Mouse (Mus musculus) adrenal gland, postnatal 25 days (tissue): ENCODE results near the gene Gnpat. TPM values are rescaled to one million over a fixed set of nuclear protein-coding genes. Genes with fewer than 3 reads are reported as not detected.

Experiments
- DNase-seq: peaks from one replicate; pipeline ENCODE4 v3.0.0; 2021; ENCODE audit warnings: mixed read lengths
- total RNA-seq: library from RNA; stranded (reverse); gene quantifications from 2 replicates; pipeline ENCODE4 v1.2.3, GENCODE M21; 2021

Gnpat gene
- total RNA-seq, 1 experiment from 2014 or later, result 109 TPM

DNA sequence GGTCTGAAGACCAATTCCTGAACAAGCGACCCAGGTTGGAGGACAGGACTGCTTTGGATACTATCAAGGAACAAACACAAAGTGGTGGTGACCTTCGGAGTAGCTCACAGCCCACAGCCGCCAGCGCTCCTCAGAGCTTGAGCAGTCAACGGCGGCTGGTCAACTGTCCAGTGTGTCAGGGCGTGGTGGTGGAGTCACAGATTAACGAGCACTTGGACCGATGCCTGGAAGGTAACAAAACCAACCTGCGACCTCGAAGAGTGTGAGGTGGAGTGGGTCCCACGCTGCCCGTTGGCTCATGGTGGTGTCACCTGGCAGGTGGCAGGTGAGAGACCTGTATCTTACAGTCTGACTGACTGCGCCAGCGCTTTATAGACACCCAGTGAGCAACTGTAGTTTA lies 40.4 kb downstream of the Gnpat start:
- DNase-seq, result no peak

DNA sequence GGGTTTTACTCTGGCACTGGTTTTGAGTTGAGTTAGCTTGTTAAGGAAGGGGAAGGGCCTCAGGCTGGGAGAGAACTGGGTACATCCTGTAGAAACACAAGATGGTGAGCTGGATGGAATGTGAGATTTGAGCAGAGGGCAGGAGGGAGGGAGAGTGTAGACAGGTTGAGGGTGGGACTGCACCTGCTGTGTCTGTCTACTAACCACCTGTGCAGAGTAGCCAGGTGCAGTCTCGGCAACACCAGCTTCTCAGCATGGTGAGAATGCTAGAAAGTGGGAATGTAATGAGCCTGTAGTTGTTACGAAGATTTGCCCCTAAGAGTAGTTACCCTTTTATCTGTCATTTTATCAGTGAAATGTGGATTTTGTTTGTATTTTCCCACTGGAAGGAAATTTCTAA lies 42.6 kb downstream of the Gnpat start:
- DNase-seq, result no peak

DNA sequence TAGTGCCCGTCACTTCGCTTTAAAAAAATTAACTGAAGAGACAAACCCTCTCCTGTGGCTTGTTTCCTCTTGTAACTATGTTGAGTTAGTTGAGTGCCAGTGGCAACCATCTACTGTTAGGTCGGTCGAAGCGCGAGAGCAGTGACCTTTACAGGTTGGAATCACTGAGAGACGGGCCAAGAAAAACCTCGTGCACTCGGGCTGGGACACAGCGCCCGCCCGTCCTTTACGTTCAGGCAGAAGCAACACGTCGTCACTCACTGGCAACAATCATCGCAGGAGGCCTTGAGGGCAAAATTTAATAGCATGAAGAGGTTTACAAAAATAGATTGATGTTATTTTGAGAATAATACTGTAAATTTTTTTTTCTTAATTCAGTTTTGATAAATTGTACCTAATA lies 47.1 kb downstream of the Gnpat start:
- DNase-seq, result no peak

DNA sequence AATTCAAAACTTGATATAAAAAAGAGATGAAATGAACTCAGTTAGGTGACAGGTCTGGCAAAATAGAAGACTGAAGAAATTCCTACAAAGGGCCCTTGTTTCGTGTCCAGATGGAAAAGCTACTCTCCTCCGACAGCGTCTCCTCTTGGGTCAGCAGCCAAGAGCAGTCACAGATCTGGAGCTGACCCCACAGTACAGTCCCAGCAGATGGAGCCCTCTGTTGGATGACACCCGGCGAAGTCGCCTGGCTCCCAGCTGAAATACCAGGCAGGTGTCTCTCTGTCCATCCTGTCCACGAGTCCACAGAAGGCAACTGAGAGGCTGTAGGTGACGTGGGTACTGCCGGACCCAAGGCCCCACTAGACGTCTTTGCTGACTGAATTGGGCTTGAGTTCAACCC lies 47.5 kb downstream of the Gnpat start:
- DNase-seq, result no peak

DNA sequence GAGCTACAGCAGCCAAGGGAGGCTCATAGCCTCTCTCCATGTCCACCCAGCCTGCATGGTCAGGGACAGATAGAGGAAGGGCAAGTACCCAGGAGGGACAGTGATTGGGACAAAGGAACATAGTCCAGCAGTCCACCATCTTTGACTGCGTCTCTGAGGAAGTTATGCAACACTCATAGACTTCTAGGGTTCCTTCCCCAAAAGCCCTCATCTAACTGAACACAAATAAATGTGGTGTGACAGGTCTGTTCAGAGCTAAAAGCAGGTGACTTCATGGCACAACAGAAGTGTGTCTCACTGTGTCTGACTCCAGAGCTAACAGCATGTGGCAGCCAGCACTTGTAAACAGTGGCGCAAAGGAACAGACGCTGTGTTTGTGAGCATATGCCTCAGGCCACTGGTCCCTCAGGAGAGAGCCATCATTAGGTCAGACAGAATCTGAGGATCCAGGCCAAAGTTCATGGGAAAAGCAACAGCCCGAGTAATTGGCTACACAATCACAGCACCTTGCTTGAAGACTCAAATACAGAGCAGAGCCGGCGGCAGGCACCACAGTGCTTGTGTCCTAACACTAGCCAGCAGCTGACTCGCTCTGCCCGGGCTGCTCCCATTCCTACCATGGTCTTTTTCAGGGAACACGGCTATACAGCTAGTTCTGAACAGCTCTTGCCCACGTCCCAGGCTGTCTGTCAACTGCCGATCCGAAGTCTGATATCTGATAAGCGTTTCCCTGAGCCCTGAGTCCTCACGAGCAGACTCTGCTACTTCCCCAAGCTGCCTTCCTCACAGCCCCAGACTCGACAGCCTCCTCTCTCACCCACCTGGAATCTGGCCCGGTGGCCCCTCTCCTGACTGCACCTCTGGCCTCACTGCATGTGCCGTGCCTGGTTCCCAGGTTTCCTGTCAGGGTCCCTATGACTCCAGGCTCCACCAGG lies 49.4 kb downstream of the Gnpat start:
- DNase-seq, result no peak

DNA sequence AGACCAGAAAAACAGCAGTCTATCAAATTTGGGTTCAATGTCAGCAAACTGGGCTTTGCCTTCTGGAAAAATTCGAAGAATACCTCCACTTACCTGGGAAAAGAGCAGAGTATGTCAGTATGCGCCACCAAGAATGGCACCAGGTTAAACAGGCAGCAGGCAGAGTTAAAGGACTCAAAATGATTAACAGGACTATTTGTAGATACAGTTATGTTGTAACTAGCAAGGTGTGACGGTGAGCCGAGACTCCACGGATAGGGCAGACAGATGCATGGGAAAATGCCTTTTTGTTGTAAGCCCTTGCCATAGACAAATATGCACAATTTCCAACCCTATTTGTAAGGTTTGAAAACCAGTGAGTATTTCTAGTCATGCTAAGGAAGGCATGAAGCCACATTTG lies 51.2 kb downstream of the Gnpat start:
- DNase-seq, result no peak

DNA sequence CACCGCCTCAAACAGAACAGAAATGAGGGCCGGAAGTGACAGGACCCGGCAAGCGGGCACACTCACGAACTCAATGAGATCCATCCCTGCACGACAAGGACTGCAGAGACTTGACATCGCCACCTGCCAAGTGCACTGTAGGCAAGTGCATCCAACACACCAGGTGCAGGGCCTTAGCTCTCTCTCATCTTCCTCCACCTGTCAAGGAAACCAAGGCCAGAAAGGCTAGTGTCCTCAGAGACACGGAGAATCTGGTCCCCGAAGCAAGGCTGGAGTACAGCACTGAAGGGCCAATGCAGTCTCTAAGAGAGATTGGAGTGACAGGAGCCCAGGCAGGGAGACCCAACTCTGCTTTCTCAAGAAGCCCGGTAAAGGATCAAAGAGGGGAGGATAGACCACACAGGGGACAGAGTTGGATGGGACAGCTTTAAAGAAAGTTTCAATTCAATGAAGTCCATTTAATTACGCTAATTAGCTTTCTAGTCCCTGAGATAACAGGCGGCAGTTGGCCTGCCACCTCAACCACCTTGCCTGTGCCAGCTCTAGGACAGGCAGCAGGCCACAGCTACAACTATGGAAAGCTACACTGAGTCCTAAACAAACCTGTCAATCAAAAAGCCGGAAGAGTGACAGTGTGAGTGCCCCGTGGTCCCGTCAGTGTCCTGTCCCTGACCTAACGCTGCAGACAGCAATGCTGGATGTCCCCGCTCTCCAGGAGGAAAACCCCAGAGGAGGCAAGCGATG lies 55.1 kb downstream of the Gnpat start:
- DNase-seq, result no peak

DNA sequence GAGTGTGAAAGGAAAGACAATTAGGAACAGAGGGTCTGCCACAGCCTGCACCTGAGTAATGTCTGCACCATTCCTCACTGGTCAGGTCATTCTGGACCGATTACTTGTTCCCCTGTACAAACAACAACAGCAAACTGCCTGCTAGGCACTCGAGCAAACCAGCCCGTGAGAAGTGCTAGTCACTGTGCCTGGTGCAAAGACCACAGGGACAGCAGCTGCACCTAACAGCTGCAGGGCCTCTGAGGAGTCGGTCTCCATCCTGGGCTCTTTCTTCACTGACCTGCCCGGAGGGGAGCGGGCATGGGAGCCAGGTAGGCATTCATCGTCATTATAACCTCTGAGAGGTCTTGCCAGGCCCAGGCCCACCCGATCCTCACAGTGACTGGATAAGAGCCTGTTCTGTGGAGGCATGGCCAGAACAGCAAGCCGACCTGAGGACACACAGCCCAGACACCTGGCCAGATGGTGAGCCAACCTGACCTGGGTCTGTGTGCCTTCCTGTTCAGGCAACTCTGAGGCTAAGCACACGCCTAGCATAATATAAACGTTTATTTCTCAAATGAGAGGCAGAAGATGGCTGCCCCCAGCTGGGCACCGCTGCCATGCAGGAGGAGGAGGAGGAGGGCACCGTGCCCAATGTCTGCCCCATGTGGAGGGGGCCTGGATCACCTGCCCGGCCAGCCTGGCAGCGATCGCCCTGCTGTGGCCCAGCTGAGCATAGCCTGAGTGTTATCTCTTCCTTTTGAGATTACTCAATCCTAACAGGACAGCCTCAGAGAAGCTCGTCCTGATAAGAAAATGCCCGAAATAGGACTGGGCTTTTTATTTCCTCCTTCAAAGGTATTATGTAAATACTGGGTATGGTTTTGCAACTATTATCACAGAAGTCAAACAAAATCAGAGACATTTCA lies 58.8 kb downstream of the Gnpat start:
- peak; percentile 46 for DNase-seq

DNA sequence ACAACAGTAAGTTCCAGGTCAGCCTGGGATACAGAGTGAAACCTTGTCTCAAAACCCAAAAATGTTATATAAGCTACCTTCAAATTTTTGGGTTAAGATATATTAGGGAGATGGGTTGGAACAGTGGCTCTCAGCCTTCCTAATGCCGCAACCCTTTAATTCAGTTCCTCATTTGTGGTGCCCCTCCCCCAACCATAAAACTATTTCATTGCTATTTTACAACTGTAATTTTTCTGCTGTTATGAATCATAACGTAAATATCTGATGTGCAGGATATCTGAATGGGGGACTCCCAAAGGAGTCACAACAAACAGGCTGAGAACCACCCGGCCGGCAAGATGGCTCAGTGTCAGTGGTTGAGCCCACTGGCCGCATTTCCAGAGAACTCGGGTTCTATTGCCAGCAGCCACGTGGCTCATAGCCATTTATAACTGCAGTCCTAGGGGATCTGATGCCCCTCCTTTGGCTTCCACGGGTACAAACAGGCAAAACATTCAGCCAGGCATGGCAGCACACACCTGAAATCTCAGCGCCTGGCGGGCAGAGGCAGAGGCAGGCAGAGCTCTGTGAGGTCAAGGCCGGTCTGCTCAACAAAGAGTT lies 59.8 kb downstream of the Gnpat start:
- DNase-seq, result no peak

DNA sequence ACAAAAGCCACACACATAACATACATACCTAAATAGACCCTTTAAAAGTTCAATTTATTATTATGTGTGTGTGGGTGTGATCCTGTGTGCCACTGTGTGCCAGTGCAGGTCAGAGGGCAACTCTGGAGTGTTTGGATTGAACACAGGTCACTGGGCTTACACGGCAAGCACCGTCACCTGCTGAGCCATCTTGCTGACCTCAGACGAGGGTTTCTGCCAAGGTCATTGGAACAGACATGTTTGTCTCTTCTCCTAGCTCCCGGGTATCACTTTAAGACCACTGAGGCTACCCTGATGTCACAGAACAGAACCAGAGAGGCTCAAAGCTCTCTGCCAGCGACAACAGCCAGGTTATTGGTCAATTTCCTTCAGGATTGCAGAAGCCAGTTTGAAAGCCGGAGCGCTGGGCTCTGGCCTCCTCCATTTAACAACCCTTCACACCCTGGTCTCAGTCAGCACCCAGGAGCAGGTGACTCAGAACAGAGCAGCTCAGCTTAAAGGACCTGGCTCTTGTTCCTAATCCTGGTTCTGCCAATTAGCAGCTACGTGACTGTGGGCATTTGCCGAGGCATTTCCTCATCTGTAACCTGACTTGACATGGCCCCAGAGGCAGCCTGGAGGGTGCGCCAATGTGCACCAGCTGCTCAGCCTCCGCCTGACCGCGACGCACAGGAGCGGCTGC lies 61.3 kb downstream of the Gnpat start:
- no peak for DNase-seq

DNA sequence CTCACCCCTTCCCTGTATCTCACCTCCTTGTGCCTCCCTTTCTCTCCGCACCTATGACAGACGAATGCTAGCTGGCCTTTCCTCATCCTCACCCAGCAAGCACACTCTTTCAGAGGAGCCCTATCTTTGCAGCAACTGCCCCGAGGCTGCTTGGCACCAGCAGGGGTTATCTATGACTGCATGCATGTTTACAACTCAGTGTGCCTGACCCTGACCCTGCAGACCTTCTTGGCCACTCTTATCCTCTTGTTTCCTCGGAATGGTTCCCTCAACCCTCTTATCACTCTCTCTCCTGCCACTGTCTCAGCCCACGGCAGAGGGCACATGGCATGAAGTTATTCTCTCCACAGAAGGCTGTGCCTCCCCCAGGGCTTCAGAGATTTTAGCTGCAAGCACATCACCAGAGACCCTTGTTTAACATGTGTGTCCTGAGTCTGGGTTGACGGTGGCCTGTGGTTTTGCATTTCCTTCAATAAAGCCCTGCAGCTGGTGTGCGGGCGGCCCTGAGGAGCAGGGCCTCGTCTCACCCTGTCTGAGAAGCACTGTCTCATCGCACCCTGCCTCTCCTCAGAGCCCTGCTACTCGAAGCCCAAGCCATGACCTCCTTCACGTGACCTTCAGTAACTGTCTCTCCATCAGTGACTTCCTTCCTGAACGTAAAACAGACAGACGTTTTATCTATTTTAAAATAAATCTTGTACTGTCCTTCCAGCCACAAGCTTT lies 62.9 kb downstream of the Gnpat start:
- no peak for DNase-seq

DNA sequence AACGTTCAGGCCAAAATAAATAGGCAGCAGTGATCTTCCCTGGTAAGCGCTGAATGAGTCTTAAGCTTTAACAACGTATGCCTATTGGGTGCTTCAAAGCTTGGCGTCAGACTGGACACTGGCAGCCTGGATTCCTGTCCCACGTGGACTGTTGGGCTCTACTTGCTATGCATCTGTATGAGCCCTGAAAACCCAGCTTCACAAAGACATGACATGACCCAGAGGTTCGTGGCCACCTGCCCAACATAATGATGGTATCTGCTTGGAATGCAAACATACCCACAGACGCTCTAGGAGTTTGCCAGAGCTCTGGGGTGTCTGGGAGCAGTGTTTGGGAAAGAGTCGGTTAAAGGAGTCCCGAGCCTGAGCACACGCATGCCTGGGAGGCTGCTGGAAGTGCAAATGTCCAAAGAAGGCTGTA lies 63.5 kb downstream of the Gnpat start:
- no peak for DNase-seq

DNA sequence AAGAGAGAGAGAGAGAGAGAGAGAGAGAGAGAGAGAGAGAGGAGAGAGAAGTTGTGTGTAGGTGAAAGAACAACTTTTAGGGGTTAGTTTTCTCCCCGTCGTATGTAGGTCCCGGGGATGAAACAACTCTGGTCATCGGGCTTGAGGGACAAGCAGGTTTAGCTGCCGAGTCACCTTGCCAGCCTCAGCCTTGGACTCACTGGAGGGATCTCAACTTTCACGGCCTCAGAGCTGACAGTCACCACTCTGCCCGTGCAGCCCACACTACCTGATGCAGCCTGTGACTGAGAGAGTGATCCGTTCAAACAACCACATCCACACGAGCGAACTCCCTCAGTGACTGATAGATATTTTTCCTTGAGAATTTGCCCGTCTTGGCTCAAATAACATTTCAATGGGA lies 66.2 kb downstream of the Gnpat start:
- DNase-seq, result no peak

DNA sequence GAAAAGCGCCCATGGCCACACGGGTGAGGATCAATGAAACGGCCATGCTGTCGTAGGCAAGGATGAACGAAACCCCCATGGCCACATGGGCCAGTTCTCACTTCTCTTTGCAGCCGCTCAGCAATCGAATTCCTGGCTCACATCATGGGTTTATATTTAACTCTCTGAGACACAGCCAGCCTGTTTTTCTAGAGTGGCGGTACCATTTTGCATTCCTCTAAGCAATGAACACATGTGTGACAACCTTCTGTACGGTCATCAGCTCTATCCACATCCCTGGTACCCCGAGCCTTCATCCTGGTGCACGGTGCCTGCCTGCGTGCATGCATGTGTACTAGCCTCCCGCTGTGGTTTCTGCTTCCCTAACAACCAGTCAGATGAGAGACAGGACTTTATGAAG lies 67.3 kb downstream of the Gnpat start:
- no peak for DNase-seq

DNA sequence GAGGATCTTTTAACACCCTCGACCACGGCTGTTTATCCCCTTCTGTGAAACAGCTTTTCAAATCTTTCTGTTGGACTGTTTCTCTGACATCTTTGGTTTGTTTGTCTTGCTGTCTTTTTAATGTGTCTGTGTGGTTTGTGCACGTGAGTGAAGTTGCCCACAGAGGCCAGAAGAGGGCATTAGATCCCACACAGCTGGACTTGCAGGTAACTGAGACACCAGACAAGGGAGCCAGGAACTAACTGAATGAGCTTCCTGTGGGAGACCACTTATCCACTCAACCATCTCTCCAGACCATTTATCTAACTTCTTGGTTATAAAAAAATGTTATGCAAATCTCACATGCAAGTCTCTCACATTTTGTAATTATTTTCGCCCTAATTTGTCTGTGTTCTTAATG lies 67.8 kb downstream of the Gnpat start:
- DNase-seq, result no peak

DNA sequence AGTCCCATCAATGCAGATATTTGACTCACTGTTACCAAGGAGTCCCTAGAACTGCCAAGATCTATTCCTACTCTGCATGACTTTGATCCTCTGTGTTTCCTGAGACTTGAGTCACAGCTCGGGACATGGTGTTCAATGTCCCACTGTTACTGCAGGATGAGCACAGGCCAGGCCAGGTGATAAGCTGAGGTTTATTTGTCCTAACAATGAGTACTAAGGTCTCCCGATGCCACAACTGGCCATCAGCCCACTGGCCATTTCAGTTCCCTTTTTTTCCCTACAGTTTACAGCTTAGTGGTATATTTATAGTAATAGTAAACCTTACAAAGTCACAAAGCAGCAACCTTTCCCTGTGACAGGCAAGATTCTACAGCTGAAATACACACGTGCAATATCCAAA lies 69.6 kb downstream of the Gnpat start:
- DNase-seq, result no peak

DNA sequence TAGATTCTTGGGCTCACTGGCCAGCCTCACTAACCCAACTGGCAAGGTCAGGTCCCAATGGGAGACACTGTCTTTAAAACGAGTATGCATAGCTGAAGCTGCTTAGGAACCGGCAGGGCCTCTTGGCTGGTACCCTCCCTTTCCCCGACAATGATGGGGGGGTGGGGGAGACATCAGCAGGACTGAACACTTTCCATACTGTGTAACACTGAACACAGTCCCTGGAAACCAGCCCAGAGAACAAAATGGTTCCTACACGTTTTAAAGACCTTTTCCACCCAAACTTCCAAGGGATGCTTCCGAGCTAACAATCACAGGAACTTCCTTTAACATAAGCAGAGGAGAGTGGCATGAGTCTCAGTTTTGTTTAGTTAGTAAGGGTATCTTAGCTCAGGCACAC lies 72.3 kb downstream of the Gnpat start:
- no peak for DNase-seq

DNA sequence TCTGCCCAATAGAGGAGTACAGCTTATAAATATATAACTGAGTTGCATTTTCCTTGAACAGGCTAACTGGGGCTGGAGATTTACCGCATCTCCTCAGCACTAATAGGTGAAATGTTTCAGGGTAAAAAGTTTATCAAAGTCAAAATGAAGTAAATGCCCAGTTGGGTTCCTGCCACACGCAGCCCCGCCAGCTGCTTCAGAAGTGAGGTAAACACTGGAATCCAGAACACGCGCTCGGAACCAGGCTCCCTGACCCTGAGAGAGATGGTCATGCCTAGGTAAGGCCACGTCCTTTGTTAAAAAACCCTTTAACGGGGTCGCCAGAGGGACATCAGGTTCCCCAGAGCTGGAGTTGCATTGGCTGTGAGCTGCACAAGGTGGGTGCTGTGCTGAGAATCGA lies 73.9 kb downstream of the Gnpat start:
- no peak for DNase-seq

DNA sequence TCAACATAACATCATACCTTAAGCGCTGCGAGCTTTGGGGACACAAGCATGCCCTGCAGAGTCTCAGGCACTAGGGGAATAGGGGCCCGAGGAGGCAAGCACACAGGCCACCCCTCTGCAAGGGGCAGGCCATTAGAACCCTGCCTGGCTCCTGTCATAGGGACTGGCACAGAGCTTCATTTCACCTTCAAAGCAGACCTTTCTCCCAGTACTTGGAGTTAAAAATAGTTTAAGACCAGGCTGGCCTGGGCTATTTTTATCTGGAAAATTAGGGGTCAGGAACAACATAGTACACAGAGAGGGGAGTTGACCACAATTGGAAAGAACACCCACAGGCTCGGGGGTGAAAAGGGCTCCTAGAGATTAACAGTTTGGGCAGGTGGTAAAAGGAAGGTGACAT lies 74.5 kb downstream of the Gnpat start:
- no peak for DNase-seq
